ENCODE assay signal across 9 mouse cellular contexts in the genomic region with DNA sequence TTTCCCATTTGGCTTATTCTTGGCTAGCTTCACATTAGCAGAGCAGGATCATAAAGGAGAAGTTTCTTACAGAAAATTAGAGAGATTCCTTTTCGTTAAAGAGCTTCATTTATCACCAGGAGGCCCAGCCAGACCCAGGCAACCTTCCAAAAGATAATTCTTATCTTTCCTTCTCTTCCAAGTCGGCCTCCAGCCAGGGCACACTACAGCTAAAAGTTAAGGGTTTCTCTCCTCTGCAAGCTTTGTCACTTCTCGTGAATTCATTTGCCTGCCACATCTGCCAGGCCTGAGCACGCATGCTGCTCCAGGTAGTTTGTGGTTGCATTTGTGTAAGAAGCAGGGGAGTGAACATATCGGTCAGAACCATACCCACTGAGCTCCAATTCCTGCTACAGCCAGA. TPM values are rescaled to one million over a fixed set of nuclear protein-coding genes. Genes with fewer than 3 reads are reported as not detected.
DNase-seq lines count a peak whose midpoint lies in the region; ATAC-seq and TF ChIP-seq lines count a peak whose summit lies in the region.
"Had no signal": no experiment of that assay in that cellular context is flagged by ENCODE, and none has a peak within 500 bp of the region (broad histone marks: within the 10 kb centered on the region; RNA-seq: fewer than 3 reads in every experiment).

No protein-coding gene starts in this region.

- H3K27me3 ChIP-seq in heart, embryonic 13.5 days (replicated peaks) = no peaks in the 10 kb centered on the region
- H3K27me3 ChIP-seq in liver, embryonic 14.5 days (ENCODE audit: control insufficient read depth, insufficient read depth, low read length) = no peaks in the 10 kb centered on the region

- ATAC-seq in heart, embryonic 13.5 days (ENCODE audit: extremely low read depth, insufficient number of reproducible peaks, low FRiP score, low TSS enrichment) = no peak
- ATAC-seq in liver, embryonic 14.5 days (ENCODE audit: insufficient read depth) = peak; percentile 32
- ATAC-seq in activated CD4-positive, CD25-positive, alpha-beta regulatory T cell, adult 4 months = no peak

- H3K4me1 ChIP-seq in heart, embryonic 13.5 days = peaks cover 30% of the 10 kb centered on the region
- peaks cover 45 to 49% of the 10 kb centered on the region in 2 experiments for H3K4me1 ChIP-seq in liver, embryonic 14.5 days (replicated peaks; ENCODE audit: control insufficient read depth in 2 of 2, insufficient read depth in 2 of 2, low read length in 1 of 2)

- peaks cover 20% of the 10 kb centered on the region for H3K36me3 ChIP-seq in heart, embryonic 13.5 days
- H3K36me3 ChIP-seq in liver, embryonic 14.5 days (replicated peaks; ENCODE audit: control insufficient read depth, insufficient read depth, low read depth) = peaks cover 34% of the 10 kb centered on the region

- peak; percentile 23 for DNase-seq in adrenal gland, adult 2 months
- DNase-seq in adrenal gland, postnatal 25 days = no peak
- DNase-seq in brain, embryonic 14.5 days (ENCODE audit: low read depth) = peak; percentile 15
- DNase-seq in liver, embryonic 14.5 days (ENCODE audit: low read depth in 3 of 3, low spot score in 3 of 3) = peak in 2 of 3 experiments; percentile 68 to 75
- DNase-seq in testis, postnatal 10 days (ENCODE audit: low spot score) = peak; percentile 46
- no peak for DNase-seq in cerebellum, postnatal 36 days

- peak overlapping the region; percentile 94 for H3K9ac ChIP-seq in heart, embryonic 13.5 days
- peak overlapping the region; percentile 86 for H3K9ac ChIP-seq in liver, embryonic 14.5 days (replicated peaks)

- TF ChIP-seq EP300 in liver, embryonic 14.5 days (IDR thresholded peaks at IDR 0.05; ENCODE audit: low read depth) = peak; percentile 90

- no peak for TF ChIP-seq CTCF in brain, embryonic 14.5 days (IDR thresholded peaks at IDR 0.05; ENCODE audit: borderline replicate concordance, extremely low read depth, insufficient read depth, insufficient read length)
- TF ChIP-seq CTCF in liver, embryonic 14.5 days (IDR thresholded peaks at IDR 0.05; ENCODE audit: low read depth) = no peak

- 9% methylated on average over 5 of the region's 5 CpGs for WGBS in heart, embryonic 13.5 days
- 3% methylated on average over 5 of the region's 5 CpGs for WGBS in liver, embryonic 14.5 days (ENCODE audit: insufficient replicate concordance)

- H3K4me2 ChIP-seq in heart, embryonic 13.5 days = peak overlapping the region; percentile 91
- peak overlapping the region; percentile 82 for H3K4me2 ChIP-seq in liver, embryonic 14.5 days (ENCODE audit: low read depth)

- H3K27ac ChIP-seq in heart, embryonic 13.5 days (replicated peaks) = peak overlapping the region; percentile 91
- peak overlapping the region; percentile 99 for H3K27ac ChIP-seq in liver, embryonic 14.5 days

- H3K4me3 ChIP-seq in heart, embryonic 13.5 days = peak overlapping the region; percentile 97
- peak overlapping the region; percentile 66 to 97 for H3K4me3 ChIP-seq in liver, embryonic 14.5 days (ENCODE audit: insufficient read depth in 1 of 2, low read depth in 2 of 2, low read length in 2 of 2)

- no peaks in the 10 kb centered on the region for H3K9me3 ChIP-seq in heart, embryonic 13.5 days
- no peaks in the 10 kb centered on the region for H3K9me3 ChIP-seq in liver, embryonic 14.5 days (ENCODE audit: control insufficient read depth, low read length)

- TF ChIP-seq POLR2A in brain, embryonic 14.5 days (IDR thresholded peaks at IDR 0.05; ENCODE audit: borderline replicate concordance, extremely low read depth, insufficient read depth, insufficient read length, poor library complexity, severe bottlenecking) = no peak

RNA-seq across cellular contexts. Expression of a gene that starts 0.8 kb away (rescaled TPM):
- 10 to 100 TPM; 12.2 to 17.0 TPM for total RNA-seq in adrenal gland, adult 2 months (2021)
- polyA plus RNA-seq in adrenal gland, adult 2 months (2012; rRNA removed) = 10.1 and 10.5 TPM in 2 replicates
- total RNA-seq in adrenal gland, postnatal 25 days (2021) = 15.8 and 19.6 TPM in 2 replicates
- 13.4 and 13.9 TPM in 2 replicates for polyA plus RNA-seq in brain, embryonic 14.5 days (2012; rRNA removed)
- 26.9 and 37.8 TPM in 2 replicates for polyA plus RNA-seq in heart, embryonic 13.5 days (2015; fragmentation: Nextera tagmentation; extraction: Ambion mirVana)
- 207 and 272 TPM in 2 replicates for polyA plus RNA-seq in liver, embryonic 14.5 days (2012; rRNA removed)
- polyA plus RNA-seq in liver, embryonic 14.5 days (2014; fragmentation: Nextera tagmentation; extraction: Ambion mirVana) = 326 and 386 TPM in 2 replicates
- 10 to 100 TPM; 34.0 to 37.2 TPM for polyA plus RNA-seq in activated CD4-positive, CD25-positive, alpha-beta regulatory T cell, adult 4 months (2017; shearing (Covaris generic))

RNA-seq across cellular contexts. Expression of a gene that starts 30.7 kb away (rescaled TPM):
- total RNA-seq in adrenal gland, adult 2 months (2021) = not detected
- not detected in 2 replicates for polyA plus RNA-seq in adrenal gland, adult 2 months (2012; rRNA removed)
- total RNA-seq in adrenal gland, postnatal 25 days (2021) = not detected in 2 replicates
- polyA plus RNA-seq in brain, embryonic 14.5 days (2012; rRNA removed) = not detected in 2 replicates
- not detected in 2 replicates for polyA plus RNA-seq in heart, embryonic 13.5 days (2015; fragmentation: Nextera tagmentation; extraction: Ambion mirVana)
- not detected in 2 replicates for polyA plus RNA-seq in liver, embryonic 14.5 days (2012; rRNA removed)
- not detected in 2 replicates for polyA plus RNA-seq in liver, embryonic 14.5 days (2014; fragmentation: Nextera tagmentation; extraction: Ambion mirVana)
- not detected for polyA plus RNA-seq in activated CD4-positive, CD25-positive, alpha-beta regulatory T cell, adult 4 months (2017; shearing (Covaris generic))
- polyA plus RNA-seq: embryonic facial prominence, embryonic 11.5 days had no signal

RNA-seq across cellular contexts. Expression of a gene that starts 49.6 kb away (rescaled TPM):
- total RNA-seq in adrenal gland, adult 2 months (2021) = not detected
- not detected in 2 replicates for polyA plus RNA-seq in adrenal gland, adult 2 months (2012; rRNA removed)
- not detected in 2 replicates for total RNA-seq in adrenal gland, postnatal 25 days (2021)
- polyA plus RNA-seq in brain, embryonic 14.5 days (2012; rRNA removed) = 0.05 and 0.25 TPM in 2 replicates
- not detected in 2 replicates for polyA plus RNA-seq in heart, embryonic 13.5 days (2015; fragmentation: Nextera tagmentation; extraction: Ambion mirVana)
- polyA plus RNA-seq in liver, embryonic 14.5 days (2012; rRNA removed) = 0.02 and 0.07 TPM in 2 replicates
- 0.08 and 0.14 TPM in 2 replicates for polyA plus RNA-seq in liver, embryonic 14.5 days (2014; fragmentation: Nextera tagmentation; extraction: Ambion mirVana)
- 10 to 100 TPM; 22.6 to 23.4 TPM for polyA plus RNA-seq in activated CD4-positive, CD25-positive, alpha-beta regulatory T cell, adult 4 months (2017; shearing (Covaris generic))
- polyA plus RNA-seq: embryonic facial prominence, embryonic 11.5 days had no signal

RNA-seq across cellular contexts. Expression of a gene that starts 52.5 kb away (rescaled TPM):
- not detected for total RNA-seq in adrenal gland, adult 2 months (2021)
- not detected in 2 replicates for polyA plus RNA-seq in adrenal gland, adult 2 months (2012; rRNA removed)
- not detected in 2 replicates for total RNA-seq in adrenal gland, postnatal 25 days (2021)
- not detected in 2 replicates for polyA plus RNA-seq in brain, embryonic 14.5 days (2012; rRNA removed)
- polyA plus RNA-seq in heart, embryonic 13.5 days (2015; fragmentation: Nextera tagmentation; extraction: Ambion mirVana) = not detected in 2 replicates
- not detected in 2 replicates for polyA plus RNA-seq in liver, embryonic 14.5 days (2012; rRNA removed)
- not detected in 2 replicates for polyA plus RNA-seq in liver, embryonic 14.5 days (2014; fragmentation: Nextera tagmentation; extraction: Ambion mirVana)
- not detected for polyA plus RNA-seq in activated CD4-positive, CD25-positive, alpha-beta regulatory T cell, adult 4 months (2017; shearing (Covaris generic))
- polyA plus RNA-seq: embryonic facial prominence, embryonic 11.5 days had no signal

RNA-seq across cellular contexts. Expression of a gene that starts 58.4 kb away (rescaled TPM):
- total RNA-seq in adrenal gland, adult 2 months (2021) = 10 to 100 TPM; 58.9 to 61.1 TPM
- polyA plus RNA-seq in adrenal gland, adult 2 months (2012; rRNA removed) = 44.4 and 59.9 TPM in 2 replicates
- total RNA-seq in adrenal gland, postnatal 25 days (2021) = 59.3 and 65.5 TPM in 2 replicates
- 102 and 108 TPM in 2 replicates for polyA plus RNA-seq in brain, embryonic 14.5 days (2012; rRNA removed)
- 96.1 and 103 TPM in 2 replicates for polyA plus RNA-seq in heart, embryonic 13.5 days (2015; fragmentation: Nextera tagmentation; extraction: Ambion mirVana)
- 14.1 and 15.4 TPM in 2 replicates for polyA plus RNA-seq in liver, embryonic 14.5 days (2012; rRNA removed)
- polyA plus RNA-seq in liver, embryonic 14.5 days (2014; fragmentation: Nextera tagmentation; extraction: Ambion mirVana) = 30.0 and 31.5 TPM in 2 replicates
- polyA plus RNA-seq in activated CD4-positive, CD25-positive, alpha-beta regulatory T cell, adult 4 months (2017; shearing (Covaris generic)) = 100 to 1,000 TPM; 229 to 255 TPM

Comparison
In these comparisons a context has a peak if more than half of its experiments do, and no peak if none do; other contexts are left out.
1. DNase-seq: peak in adrenal gland, adult 2 months (single experiment), brain, embryonic 14.5 days (single experiment), liver, embryonic 14.5 days (2 of 3) and testis, postnatal 10 days (single experiment); none in adrenal gland, postnatal 25 days (single experiment) and cerebellum, postnatal 36 days (0 of 2).
2. RNA of a gene that starts 49.6 kb away (polyA plus RNA-seq): 22.6 to 23.4 TPM in activated CD4-positive, CD25-positive, alpha-beta regulatory T cell, adult 4 months; 0.02 to 0.14 TPM in liver, embryonic 14.5 days, 0.05 to 0.25 TPM in brain, embryonic 14.5 days, not detected in heart, embryonic 13.5 days and not detected in adrenal gland, adult 2 months; every median in the first group is over 10 times any median in the second.